Mouse (Mus musculus): ENCODE data around the gene Ppp2r1b.

DNA sequence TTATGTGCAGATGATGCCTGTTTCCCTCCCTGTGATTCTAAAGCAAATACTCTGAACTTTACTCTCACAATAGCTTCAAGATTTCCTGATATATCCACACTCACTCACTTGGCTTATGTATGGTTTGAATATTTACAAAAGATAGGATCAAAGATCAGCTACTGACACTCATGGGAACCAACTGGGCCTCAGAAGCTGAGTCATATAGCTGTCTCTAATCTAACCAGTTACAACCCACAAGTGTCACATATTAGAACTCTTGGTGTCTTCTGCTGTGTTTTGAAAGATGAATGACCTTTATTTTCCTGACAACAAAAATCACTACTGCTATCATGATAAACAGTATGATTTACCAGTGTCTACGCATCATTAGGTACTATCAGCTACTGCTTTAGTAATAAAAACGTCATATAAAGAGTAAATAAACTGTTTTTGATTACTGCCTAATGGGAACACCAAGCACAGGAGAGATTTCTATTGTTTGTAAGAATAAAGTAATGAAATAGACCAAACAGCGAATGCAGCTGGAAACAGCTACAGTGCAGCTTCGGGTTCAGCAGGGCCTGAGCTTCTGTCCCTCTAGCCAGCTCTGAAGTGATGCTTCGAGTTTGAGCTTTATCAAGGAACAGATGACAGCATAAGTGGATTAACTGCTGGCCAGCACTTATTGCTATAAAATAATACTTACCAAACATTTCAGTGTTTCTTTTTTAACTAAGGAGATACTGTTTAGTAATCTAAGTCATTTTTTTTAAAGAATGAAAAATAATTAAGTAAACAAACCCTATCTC lies 77.5 kb downstream of the Ppp2r1b start:
- TF ChIP-seq CTCF (IDR thresholded peaks at IDR 0.05; ENCODE audit: low read depth, low read length) (no peak), POLR2A (IDR thresholded peaks at IDR 0.05; ENCODE audit: borderline replicate concordance, low read depth, low read length) (no peak)

All from bone marrow macrophage, adult 2 months (primary cell).